Mouse (Mus musculus) layer of hippocampus, adult 8-10 months (tissue): ENCODE data around the gene Sh3gl1. TPM values are rescaled to one million over a fixed set of nuclear protein-coding genes. Genes with fewer than 3 reads are reported as not detected.

Source experiments
- DNase-seq, 2 experiments: peaks; one replicate each; pipeline ENCODE4 v3.0.0; 2022; ENCODE audit warnings: low spot score in 2 of 2
- total RNA-seq, 4 experiments: library from RNA; stranded (reverse); gene quantifications; 2 replicates each; pipeline ENCODE4 v1.2.4; 2022

Gene Sh3gl1
- total RNA-seq, 4 experiments from 2014 or later = 44.1 to 55.6 (median 52.1) TPM

DNA sequence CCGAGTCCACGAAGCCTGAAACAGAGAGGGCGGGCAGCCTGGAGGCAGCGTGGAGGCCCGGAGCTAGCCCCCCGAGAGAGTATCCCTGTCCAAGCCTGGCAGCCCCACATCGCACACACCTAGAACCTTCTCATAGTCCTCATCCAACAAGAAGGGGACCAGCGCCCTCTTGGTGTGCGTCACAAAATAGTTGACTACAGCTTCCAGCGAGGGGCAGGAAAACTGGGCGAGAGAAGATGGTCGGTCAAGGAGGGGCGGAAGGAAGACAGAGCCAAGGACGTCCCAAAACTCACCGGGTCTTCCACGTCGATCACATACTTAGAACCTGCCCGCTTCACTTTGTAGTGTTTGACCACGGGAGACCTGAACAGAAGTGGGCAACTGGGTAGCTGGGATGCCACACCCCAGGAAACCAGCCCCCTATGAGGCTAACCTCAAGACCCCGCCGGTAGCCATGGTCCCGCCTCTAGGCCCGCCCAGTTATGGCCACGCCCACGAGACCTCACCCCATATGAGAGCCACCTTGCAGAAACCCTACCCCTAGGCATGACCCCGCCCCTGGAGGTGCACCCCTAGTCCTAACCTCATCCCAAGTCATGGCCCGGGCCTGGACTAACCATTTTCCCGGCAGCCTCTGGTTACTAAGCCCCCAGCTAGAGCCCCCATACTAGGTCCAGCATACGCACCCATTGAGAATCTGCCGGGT, 36.5 kb downstream of the Sh3gl1 start:
- no peak for DNase-seq

DNA sequence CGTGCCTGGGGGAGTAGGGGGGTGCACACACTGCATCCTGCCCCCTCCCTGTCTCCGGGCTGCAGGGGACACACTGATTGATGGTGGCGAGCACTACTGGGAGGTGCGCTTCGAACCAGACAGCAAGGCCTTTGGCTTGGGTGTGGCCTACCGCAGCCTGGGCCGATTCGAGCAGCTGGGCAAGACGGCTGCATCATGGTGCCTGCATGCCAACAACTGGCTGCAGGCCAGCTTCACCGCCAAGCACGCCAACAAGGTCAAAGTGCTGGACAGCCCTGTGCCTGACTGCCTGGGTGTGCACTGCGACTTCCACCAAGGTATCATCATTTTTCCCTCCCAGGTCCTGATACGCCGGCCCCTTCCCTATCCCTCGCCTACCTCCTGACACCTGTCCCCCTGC, 40.4 kb downstream of the Sh3gl1 start:
- DNase-seq = no peak

DNA sequence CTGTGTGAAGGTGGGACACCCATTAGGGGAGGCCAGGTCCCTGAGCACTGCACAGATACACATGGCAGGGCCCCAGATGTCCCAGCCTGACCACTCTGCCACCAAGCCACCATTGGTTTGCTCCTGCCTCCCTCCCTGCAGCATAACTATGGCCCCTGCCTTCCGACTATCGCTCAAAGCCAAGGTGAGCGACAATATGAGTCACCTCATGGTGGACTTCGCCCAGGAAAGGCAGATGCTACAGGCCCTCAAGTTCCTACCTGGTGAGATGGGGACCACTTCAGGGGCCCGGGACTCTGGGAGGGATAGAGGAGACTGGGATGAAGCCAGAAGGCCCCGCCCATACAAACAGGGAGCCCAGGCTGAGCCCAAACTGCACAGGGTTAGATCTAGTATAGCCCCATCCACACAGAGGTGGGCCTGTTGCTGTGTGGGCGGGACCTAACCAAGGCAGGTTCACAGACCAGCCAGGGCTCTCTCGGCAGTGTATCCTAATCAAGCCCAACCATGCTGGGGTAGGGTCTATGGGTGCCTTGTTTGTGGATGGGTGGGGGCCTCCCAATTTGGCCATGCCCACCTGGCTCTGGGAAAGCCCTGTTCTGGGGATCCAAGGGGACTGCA, 46.0 kb downstream of the Sh3gl1 start:
- no peak for DNase-seq

DNA sequence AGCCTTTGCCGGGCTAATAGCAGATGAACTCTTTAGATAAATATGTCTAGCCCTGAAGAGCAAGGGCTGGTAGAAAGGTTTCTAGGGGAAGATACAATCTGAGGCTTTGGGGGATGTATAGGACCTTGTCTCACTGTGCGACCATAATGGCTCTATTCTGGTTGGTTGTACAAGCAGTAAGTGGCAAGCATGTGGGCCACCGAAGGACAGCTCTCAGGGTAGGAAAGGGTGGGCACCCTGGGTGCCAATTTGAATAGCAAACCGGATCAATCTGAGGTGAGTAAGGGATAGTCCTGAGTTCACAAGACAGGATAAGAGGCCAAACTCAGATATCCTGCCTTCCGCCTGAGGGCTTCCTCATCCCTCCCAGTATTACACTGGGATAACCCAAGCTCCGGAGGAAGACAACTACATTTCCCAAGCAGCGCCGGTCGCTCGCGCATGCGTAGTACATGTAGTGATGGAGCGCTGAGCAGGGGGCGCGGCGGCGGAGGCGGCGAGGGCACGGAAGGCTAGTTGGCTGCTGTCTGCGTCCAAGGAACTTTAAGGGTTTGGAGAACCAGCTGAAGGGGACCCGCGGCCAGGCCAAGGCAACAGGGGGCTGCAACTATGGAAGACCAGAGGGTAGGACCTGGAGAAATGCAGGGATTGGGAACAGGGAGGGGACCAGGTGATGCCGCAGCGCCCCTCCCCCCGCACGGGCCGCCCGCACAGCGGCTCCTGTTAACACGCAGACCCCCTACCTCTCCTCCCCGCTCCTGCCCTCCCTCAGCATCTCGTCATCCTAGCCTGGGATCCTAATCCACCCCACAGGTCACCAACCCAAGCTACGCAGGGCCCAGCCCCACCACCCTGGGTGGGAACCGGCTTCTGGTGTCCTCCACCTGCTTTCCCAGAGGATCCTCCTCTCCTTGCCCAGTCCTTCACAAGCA, 50.1 kb downstream of the Sh3gl1 start, which contains the start of gene Fsd1:
Gene Fsd1 (plus strand): TSS at position 480 of the 932 bp plus-strand sequence.
- DNase-seq = peak; percentile 76 to 86

DNA sequence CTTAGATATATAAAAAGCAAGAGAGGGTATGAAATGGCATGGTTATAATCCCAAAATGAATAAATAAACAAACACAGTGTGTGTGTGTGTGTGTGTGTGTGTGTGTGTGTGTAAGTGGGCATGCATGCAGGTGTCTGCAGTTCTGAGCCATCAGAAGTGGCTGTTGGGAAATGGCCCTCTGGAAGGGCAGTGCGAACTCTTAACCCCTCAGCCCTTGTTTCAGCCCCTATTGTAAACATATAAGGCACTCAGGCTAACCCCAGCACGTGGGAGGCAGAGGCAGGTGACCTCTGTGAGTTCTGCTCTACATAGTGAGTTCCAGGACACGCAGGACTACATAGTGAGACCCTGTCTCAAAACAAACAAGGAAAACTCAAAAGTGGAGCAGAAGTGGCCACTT, 59.1 kb downstream of the Sh3gl1 start:
- DNase-seq = no peak

DNA sequence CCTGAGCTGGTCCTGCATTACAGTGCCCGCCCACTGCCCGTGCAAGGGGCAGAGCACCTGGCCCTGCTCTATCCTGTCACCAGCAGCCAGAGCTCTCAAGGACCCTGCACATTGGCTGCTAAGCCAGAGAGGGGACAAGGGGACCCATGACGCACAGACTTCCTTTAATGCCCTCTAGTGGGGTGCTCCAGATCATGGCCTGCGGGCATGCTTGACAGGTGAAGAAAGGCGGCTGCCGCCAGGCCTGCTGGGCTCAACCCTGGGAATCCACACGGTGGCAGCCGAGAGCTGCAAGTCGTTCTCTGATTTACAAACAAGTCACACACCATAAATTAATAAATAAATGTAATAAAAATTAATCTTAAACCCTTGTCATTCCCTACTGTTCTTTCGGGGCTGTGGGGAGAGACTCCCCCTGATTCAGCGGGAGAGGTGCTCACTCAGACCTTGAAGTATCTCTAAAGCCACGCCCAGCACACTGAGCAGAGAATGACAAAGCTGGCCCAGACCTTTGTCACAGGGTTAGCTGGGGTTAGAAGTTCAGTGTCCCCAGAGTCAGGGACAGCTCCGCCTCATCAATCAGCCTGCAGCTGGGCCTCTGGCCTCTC, 60.1 kb downstream of the Sh3gl1 start:
- peak in 1 of 2 experiments; percentile 70 for DNase-seq

DNA sequence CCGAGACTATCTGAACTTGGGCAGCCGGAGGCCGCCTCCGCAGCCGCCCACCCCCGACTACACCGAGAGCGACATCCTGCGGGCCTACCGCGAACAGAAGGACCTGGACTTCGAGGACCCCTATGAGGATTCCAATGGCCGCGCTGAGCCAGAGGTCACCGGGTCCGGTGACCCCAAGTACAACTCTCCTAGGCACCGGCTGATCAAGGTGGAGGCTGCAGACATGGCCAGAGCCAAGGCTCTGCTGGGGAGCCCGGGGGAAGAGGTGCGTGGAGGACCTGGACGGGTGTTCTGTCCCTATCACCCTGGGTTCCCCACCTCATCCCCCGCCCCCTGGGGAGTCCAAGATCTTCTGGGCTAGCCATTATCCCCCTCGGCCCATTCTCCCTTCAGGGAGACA, 65.0 kb downstream of the Sh3gl1 start:
- DNase-seq = no peak

DNA sequence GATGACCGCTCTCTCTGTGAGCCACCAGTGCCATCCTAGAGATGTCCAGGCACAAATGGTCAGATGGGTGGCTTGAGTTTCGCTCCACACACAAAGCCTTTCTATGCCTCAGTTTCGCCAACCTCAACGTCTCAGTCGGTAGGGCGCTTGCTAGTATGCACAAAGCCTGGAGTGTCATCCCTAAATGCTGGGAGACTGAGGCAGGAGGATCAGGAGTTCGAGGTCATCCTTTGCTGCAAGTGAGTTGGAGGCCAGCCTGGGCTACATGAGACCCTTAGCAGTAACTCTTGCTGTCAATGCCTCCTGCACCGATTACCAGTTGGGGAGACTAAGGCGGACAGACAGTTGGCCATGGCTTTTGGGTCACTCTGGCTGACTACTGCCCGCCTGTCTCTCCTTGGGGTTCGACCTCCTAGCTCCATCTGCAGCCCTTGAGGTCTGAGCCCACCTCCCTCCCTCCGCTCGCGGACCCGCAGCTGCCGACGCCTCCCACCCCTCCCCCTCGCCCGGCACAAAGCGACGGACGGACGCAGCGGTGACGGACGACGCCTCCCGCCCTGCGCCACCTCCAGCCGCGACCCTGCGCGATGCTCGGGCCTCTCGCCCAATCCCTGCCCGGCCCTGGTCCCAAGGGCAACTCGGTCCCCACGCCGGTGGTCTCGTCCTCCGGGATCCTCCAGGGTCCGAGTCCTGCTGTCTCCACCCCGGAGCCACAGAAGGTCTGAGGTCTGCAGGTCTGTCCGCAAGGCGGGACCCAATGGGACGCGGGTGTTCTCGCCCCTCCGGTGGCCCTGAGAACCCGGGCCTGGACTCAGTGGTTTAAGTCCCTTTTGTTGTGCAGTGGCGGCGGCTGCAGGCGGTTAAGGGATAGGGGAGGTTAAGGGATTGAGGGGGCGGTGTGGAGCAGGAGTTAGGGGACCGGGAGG, 66.2 kb downstream of the Sh3gl1 start, which contains the start of gene Shd:
Gene Shd (plus strand): TSS at position 502 of the 926 bp plus-strand sequence.
- no peak for DNase-seq

DNA sequence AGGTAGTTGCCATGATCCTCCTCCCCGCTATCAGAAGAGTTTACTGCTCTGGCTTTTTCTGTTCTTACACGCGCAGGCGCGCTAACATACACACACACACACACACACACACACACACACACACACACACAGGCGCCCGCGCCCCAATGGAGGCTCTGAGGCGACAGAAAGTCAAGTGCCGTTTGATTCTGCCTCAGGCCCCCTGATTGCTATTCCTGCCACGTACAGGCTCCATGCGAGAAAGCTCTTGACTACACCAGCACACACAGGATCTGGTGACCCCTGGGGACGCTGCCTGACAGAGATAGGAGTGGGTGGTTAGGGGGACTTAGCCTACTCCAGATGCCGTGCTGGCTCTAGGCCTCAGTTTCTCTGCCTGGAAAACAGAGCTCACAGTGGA, 66.9 kb downstream of the Sh3gl1 start:
- DNase-seq = no peak

DNA sequence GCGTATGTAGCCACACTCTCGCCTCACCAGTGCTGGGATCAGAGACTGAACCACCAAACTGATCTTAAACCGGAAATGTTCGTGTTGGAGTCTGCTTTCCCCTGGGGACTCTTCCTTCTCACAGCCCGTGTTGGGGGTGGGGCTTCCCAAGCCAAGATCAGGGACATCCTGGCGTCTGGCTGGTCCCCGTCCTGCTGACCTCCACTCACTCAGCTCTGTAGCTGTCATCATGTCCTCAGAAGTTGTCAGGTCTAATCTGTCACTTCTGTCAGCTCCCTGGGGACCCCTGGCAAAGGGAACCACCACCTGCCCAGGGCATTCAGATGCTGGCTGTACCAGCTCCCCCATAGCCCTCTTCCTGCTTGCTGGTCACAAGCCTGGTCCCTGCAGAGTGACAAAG, 68.2 kb downstream of the Sh3gl1 start:
- no peak for DNase-seq

DNA sequence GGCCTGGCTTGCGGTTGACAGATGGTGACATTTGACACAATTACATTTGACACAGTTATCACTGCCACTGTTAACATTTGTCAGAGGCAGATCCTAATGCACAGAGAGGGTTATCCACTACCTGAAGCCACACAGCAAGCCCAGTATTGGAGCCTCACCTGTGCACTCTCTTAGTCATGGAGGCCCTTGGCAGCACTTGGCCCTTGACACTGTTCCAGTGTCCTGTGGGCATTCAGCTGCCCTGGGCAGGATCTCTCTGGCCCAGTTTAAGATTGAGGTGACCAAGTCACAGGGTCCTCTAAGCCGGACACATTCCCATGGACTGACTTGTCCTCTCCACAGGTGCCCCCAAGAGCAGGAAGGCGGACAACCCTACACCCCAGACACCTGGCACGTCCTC, 69.2 kb downstream of the Sh3gl1 start:
- DNase-seq = no peak

Other genes with a start within 250 kb of the Sh3gl1 start
- gene Zfp119a, start 157.7 kb downstream of the Sh3gl1 start, total RNA-seq = 1 to 10 TPM; 5.0 to 6.7 (median 5.3) TPM
- gene Zfp959, start 144.5 kb downstream of the Sh3gl1 start, total RNA-seq = 1 to 10 TPM; 5.6 to 8.4 (median 7.2) TPM
- 1 to 10 TPM; 3.3 to 5.6 (median 3.8) TPM for gene Zfp119b, start 87.1 kb downstream of the Sh3gl1 start, total RNA-seq
- 1 to 10 TPM; 1.2 to 3.2 (median 1.8) TPM for gene Ebi3, start 84.0 kb downstream of the Sh3gl1 start, total RNA-seq
- 10 to 100 TPM; 16.9 to 19.1 (median 18.9) TPM for gene Yju2, start 77.5 kb downstream of the Sh3gl1 start, total RNA-seq
- gene Shd, start 66.2 kb downstream of the Sh3gl1 start, total RNA-seq = 10 to 100 TPM; 24.3 to 29.0 (median 26.8) TPM
- gene Fsd1, start 50.1 kb downstream of the Sh3gl1 start, total RNA-seq = 10 to 100 TPM; 68.1 to 83.4 (median 76.2) TPM
- 1 to 10 TPM; 1.8 to 2.8 (median 2.2) TPM for gene Stap2, start 31.1 kb downstream of the Sh3gl1 start, total RNA-seq
- 100 to 1,000 TPM; 102 to 115 (median 106) TPM for gene Mpnd, start 30.9 kb downstream of the Sh3gl1 start, total RNA-seq
- 1 to 10 TPM; 2.5 to 3.5 (median 2.7) TPM for gene Chaf1a, start 3.8 kb upstream of the Sh3gl1 start, total RNA-seq
- gene Ubxn6, start 38.4 kb upstream of the Sh3gl1 start, total RNA-seq = 10 to 100 TPM; 76.5 to 96.6 (median 88.0) TPM
- 100 to 1,000 TPM; 112 to 127 (median 115) TPM for gene Hdgfl2, start 43.0 kb upstream of the Sh3gl1 start, total RNA-seq
- gene Plin4, start 73.2 kb upstream of the Sh3gl1 start, total RNA-seq = 10 to 100 TPM in 2 of 4 experiments, 1 to 10 TPM in 2; 7.7 to 20.5 (median 12.2) TPM
- under 1 TPM; 0.53 to 0.80 (median 0.66) TPM for gene Plin5, start 81.0 kb upstream of the Sh3gl1 start, total RNA-seq
- gene Lrg1, start 85.4 kb upstream of the Sh3gl1 start, total RNA-seq = 1 to 10 TPM in 1 of 4 experiments, under 1 TPM in 3; 0.55 to 1.1 (median 0.74) TPM
- 100 to 1,000 TPM; 116 to 118 (median 117) TPM for gene Sema6b, start 103.7 kb upstream of the Sh3gl1 start, total RNA-seq
- gene Tnfaip8l1, start 125.8 kb upstream of the Sh3gl1 start, total RNA-seq = 1 to 10 TPM; 5.3 to 6.4 (median 5.9) TPM
- 10 to 100 TPM; 34.7 to 42.6 (median 40.1) TPM for gene Mydgf, start 147.3 kb upstream of the Sh3gl1 start, total RNA-seq
- gene Dpp9, start 182.3 kb upstream of the Sh3gl1 start, total RNA-seq = 10 to 100 TPM; 54.5 to 65.5 (median 60.5) TPM
- gene Fem1a, start 220.2 kb upstream of the Sh3gl1 start, total RNA-seq = 10 to 100 TPM; 32.7 to 36.0 (median 35.1) TPM
- 1 to 10 TPM; 6.8 to 8.8 (median 7.8) TPM for gene Ticam1, start 240.2 kb upstream of the Sh3gl1 start, total RNA-seq